Mouse (Mus musculus): ENCODE data around the gene Atp2b4. TPM values are rescaled to one million over a fixed set of nuclear protein-coding genes. Genes with fewer than 3 reads are reported as not detected.

The Atp2b4 gene
- polyA plus RNA-seq, 1 experiment = 37.2 TPM

DNA sequence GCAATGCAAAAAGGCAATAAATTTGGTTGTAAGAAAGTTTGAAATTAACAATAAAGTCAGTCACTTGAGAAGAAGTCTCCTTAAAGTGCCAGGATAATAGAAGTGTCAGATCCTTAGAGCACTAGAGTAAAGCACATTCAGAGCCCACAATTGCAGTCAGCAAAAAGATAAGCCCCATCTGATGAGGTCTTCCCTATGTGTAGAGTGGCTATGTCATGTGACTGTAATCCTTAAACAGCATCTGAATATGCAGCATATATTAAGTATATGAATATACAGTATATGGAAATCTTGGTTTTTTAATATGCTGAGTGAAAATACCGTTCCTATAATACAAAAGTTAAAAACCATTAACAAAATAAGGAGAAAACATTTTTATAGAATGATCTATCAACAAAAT lies 147.8 kb downstream of the Atp2b4 start:
- H3K27ac ChIP-seq (ENCODE audit: insufficient read depth, low read length) = no peak overlapping the region
- H3K4me3 ChIP-seq (ENCODE audit: insufficient read depth, low read length) = no peak overlapping the region
- H3K4me1 ChIP-seq (ENCODE audit: control insufficient read depth, insufficient read depth, low read length) = peaks cover 2% of the 10 kb centered on the region; the same call in 1 of the 2 replicates
- TF ChIP-seq POLR2A (IDR thresholded peaks at IDR 0.05; ENCODE audit: low read depth, low read length) (no peak), CTCF (IDR thresholded peaks at IDR 0.05; ENCODE audit: borderline replicate concordance, insufficient read depth, low read length) (no peak)

GRCm38 (mm10) chr1:133650288-133651055 lies 150.4 kb downstream of the Atp2b4 start:
- H3K4me3 ChIP-seq (ENCODE audit: insufficient read depth, low read length) = no peak overlapping the region
- TF ChIP-seq POLR2A (IDR thresholded peaks at IDR 0.05; ENCODE audit: low read depth, low read length) (no peak), CTCF (IDR thresholded peaks at IDR 0.05; ENCODE audit: borderline replicate concordance, insufficient read depth, low read length) (no peak)
- no peaks in the 10 kb centered on the region for H3K4me1 ChIP-seq (ENCODE audit: control insufficient read depth, insufficient read depth, low read length)
- no peak overlapping the region for H3K27ac ChIP-seq (ENCODE audit: insufficient read depth, low read length)

Other genes starting within 250 kb of the Atp2b4 start
- gene Snrpe, start 190.8 kb downstream of the Atp2b4 start, polyA plus RNA-seq (2011; ENCODE audit: insufficient read length, low read depth, missing spikeins) = 236 and 249 TPM in 2 replicates
- 44.0 and 51.3 TPM in 2 replicates for gene Zbed6, start 140.2 kb downstream of the Atp2b4 start, polyA plus RNA-seq (2011; ENCODE audit: insufficient read length, low read depth, missing spikeins)
- 44.7 and 45.7 TPM in 2 replicates for gene Gm38394, start 139.7 kb downstream of the Atp2b4 start, polyA plus RNA-seq (2011; ENCODE audit: insufficient read length, low read depth, missing spikeins)
- gene Lax1, start 110.9 kb downstream of the Atp2b4 start, polyA plus RNA-seq (2011; ENCODE audit: insufficient read length, low read depth, missing spikeins) = 0.61 TPM in 1 of 2 replicates, not detected in the other
- gene Optc, start 107.0 kb upstream of the Atp2b4 start, polyA plus RNA-seq (2011; ENCODE audit: insufficient read length, low read depth, missing spikeins) = 4.3 and 7.0 TPM in 2 replicates
- 28.4 and 42.1 TPM in 2 replicates for gene Prelp, start 120.4 kb upstream of the Atp2b4 start, polyA plus RNA-seq (2011; ENCODE audit: insufficient read length, low read depth, missing spikeins)
- 35.4 and 74.2 TPM in 2 replicates for gene Fmod, start 236.2 kb upstream of the Atp2b4 start, polyA plus RNA-seq (2011; ENCODE audit: insufficient read length, low read depth, missing spikeins)